Comparison of ENCODE assay signal across 27 mouse cellular contexts in genomic region chr7:113367440-113367839, GRCm38 (mm10). TPM values are rescaled to one million over a fixed set of nuclear protein-coding genes. Genes with fewer than 3 reads are reported as not detected.
A peak's percentile ranks its signal among the peaks of the same experiment; 100 is the strongest.
DNase-seq lines count a peak whose midpoint lies in the region; ATAC-seq and TF ChIP-seq lines count a peak whose summit lies in the region.
"Had no signal": no experiment of that assay in that cellular context is flagged by ENCODE, and none has a peak within 500 bp of the region (broad histone marks: within the 10 kb centered on the region; RNA-seq: fewer than 3 reads in every experiment).

No protein-coding gene starts in this region.

- no peaks in the 10 kb centered on the region for H3K9me3 ChIP-seq in forebrain, embryonic 15.5 days
- no peaks in the 10 kb centered on the region for H3K9me3 ChIP-seq in forebrain, embryonic 11.5 days (ENCODE audit: control insufficient read depth, low read length)
- no peaks in the 10 kb centered on the region for H3K9me3 ChIP-seq in midbrain, embryonic 14.5 days (ENCODE audit: control insufficient read depth, low read length)
- no peaks in the 10 kb centered on the region for H3K9me3 ChIP-seq in midbrain, postnatal 0 days (ENCODE audit: low read length)
- H3K9me3 ChIP-seq in liver, embryonic 16.5 days (replicated peaks; ENCODE audit: control insufficient read depth, low read length): no peaks in the 10 kb centered on the region
- no peaks in the 10 kb centered on the region for H3K9me3 ChIP-seq in heart, embryonic 10.5 days
- H3K9me3 ChIP-seq: heart, embryonic 12.5 days; neural tube, embryonic 13.5 days had no signal

- no peaks in the 10 kb centered on the region for H3K36me3 ChIP-seq in forebrain, embryonic 15.5 days
- no peaks in the 10 kb centered on the region for H3K36me3 ChIP-seq in forebrain, embryonic 11.5 days (ENCODE audit: control insufficient read depth, insufficient read depth, low read length)
- no peaks in the 10 kb centered on the region for H3K36me3 ChIP-seq in midbrain, embryonic 14.5 days (ENCODE audit: control insufficient read depth, insufficient read depth, low read length)
- no peaks in the 10 kb centered on the region for H3K36me3 ChIP-seq in midbrain, postnatal 0 days (ENCODE audit: insufficient read depth, low read length)
- no peaks in the 10 kb centered on the region for H3K36me3 ChIP-seq in liver, embryonic 16.5 days (ENCODE audit: control insufficient read depth, insufficient read depth)
- no peaks in the 10 kb centered on the region for H3K36me3 ChIP-seq in heart, embryonic 10.5 days
- H3K36me3 ChIP-seq: heart, embryonic 12.5 days; neural tube, embryonic 13.5 days had no signal

- 0 out of 2 replicates have a peak overlapping the region, but pooled peaks have one; percentile 73 for H3K4me2 ChIP-seq in forebrain, embryonic 15.5 days (replicated peaks)
- H3K4me2 ChIP-seq in forebrain, embryonic 11.5 days (ENCODE audit: low read depth, low read length, severe bottlenecking): no peak overlapping the region
- H3K4me2 ChIP-seq in midbrain, embryonic 14.5 days (ENCODE audit: low read length): peak overlapping the region; percentile 81
- no peak overlapping the region; the same call in 1 of the 2 replicates for H3K4me2 ChIP-seq in midbrain, postnatal 0 days (ENCODE audit: low read depth, low read length, poor library complexity, severe bottlenecking)
- peak overlapping the region; percentile 14 for H3K4me2 ChIP-seq in liver, embryonic 16.5 days (ENCODE audit: low read depth, low read length)
- H3K4me2 ChIP-seq: heart, embryonic 12.5 days had no signal

- peaks cover 25% of the 10 kb centered on the region for H3K4me1 ChIP-seq in forebrain, embryonic 15.5 days
- 0 out of 2 replicates have a peak, but pooled peaks cover 2% of the 10 kb centered on the region for H3K4me1 ChIP-seq in forebrain, embryonic 11.5 days (replicated peaks; ENCODE audit: control insufficient read depth, insufficient read depth, low read length)
- H3K4me1 ChIP-seq in midbrain, embryonic 14.5 days (ENCODE audit: control insufficient read depth, insufficient read depth, low read length): peaks cover 19% of the 10 kb centered on the region
- H3K4me1 ChIP-seq in midbrain, postnatal 0 days (ENCODE audit: insufficient read depth, low read length): peaks cover 9% of the 10 kb centered on the region; the same call in 1 of the 2 replicates
- H3K4me1 ChIP-seq in liver, embryonic 16.5 days (ENCODE audit: control insufficient read depth, low read depth, low read length): peaks cover 10% of the 10 kb centered on the region
- H3K4me1 ChIP-seq in heart, embryonic 10.5 days: peaks cover 4% of the 10 kb centered on the region; the same call in 1 of the 2 replicates

- ATAC-seq in forebrain, embryonic 15.5 days (replicated peaks): no peak
- no peak for ATAC-seq in forebrain, embryonic 11.5 days (replicated peaks; ENCODE audit: low FRiP score)
- no peak for ATAC-seq in midbrain, embryonic 14.5 days (ENCODE audit: low FRiP score, low TSS enrichment)
- no peak for ATAC-seq in midbrain, postnatal 0 days (ENCODE audit: low FRiP score)
- no peak for ATAC-seq in liver, embryonic 16.5 days (ENCODE audit: low read depth)

- 58% methylated on average over 4 of the region's 4 CpGs for WGBS in forebrain, embryonic 15.5 days
- 81% methylated on average over 4 of the region's 4 CpGs for WGBS in forebrain, embryonic 11.5 days
- 61% methylated on average over 4 of the region's 4 CpGs for WGBS in midbrain, embryonic 14.5 days
- WGBS in midbrain, postnatal 0 days: 54% methylated on average over 4 of the region's 4 CpGs
- 28% methylated on average over 4 of the region's 4 CpGs for WGBS in liver, embryonic 16.5 days (ENCODE audit: insufficient replicate concordance)
- 60% methylated on average over 4 of the region's 4 CpGs for WGBS in heart, embryonic 10.5 days

- no peak overlapping the region for H3K27ac ChIP-seq in forebrain, embryonic 15.5 days (replicated peaks)
- H3K27ac ChIP-seq in forebrain, embryonic 11.5 days (ENCODE audit: low read depth, low read length): no peak overlapping the region
- H3K27ac ChIP-seq in midbrain, embryonic 14.5 days (replicated peaks; ENCODE audit: low read depth, low read length): no peak overlapping the region
- H3K27ac ChIP-seq in midbrain, postnatal 0 days (ENCODE audit: low read depth, low read length): no peak overlapping the region
- H3K27ac ChIP-seq in liver, embryonic 16.5 days (ENCODE audit: low read length): no peak overlapping the region
- H3K27ac ChIP-seq in heart, embryonic 10.5 days: no peak overlapping the region
- H3K27ac ChIP-seq: gastrocnemius, adult 2 months; neural tube, embryonic 13.5 days had no signal

- DNase-seq in forebrain, embryonic 11.5 days (ENCODE audit: low spot score): no peak
- DNase-seq in midbrain, embryonic 14.5 days: no peak
- no peak for DNase-seq in midbrain, postnatal 0 days (ENCODE audit: low spot score)
- peak; percentile 19 for DNase-seq in liver
- DNase-seq in thymus, postnatal 10 days (ENCODE audit: low spot score in 2 of 2): no peak
- no peak for DNase-seq in heart, embryonic 10.5 days (ENCODE audit: low spot score)
- DNase-seq: cerebellum, adult 2 months; cerebellum, postnatal 36 days; gastrocnemius, adult 2 months; kidney, adult 8-10 months; kidney, postnatal 25 days; lung, adult 18-20 months; lung, postnatal 14 days; spleen, adult 18-20 months; thymus, adult 18-20 months had no signal

- H3K4me3 ChIP-seq in forebrain, embryonic 15.5 days: 0 out of 2 replicates have a peak overlapping the region, but pooled peaks have one; percentile 97
- H3K4me3 ChIP-seq in forebrain, embryonic 11.5 days (ENCODE audit: low read depth, low read length): no peak overlapping the region
- H3K4me3 ChIP-seq in midbrain, embryonic 14.5 days (replicated peaks; ENCODE audit: low read depth, low read length): no peak overlapping the region
- H3K4me3 ChIP-seq in midbrain, postnatal 0 days (ENCODE audit: low read depth, low read length): no peak overlapping the region
- no peak overlapping the region for H3K4me3 ChIP-seq in liver, embryonic 16.5 days (ENCODE audit: low read depth, low read length)
- H3K4me3 ChIP-seq in heart, embryonic 10.5 days: no peak overlapping the region
- H3K4me3 ChIP-seq: heart, embryonic 12.5 days had no signal

- H3K9ac ChIP-seq in forebrain, embryonic 15.5 days (replicated peaks): no peak overlapping the region
- H3K9ac ChIP-seq in forebrain, embryonic 11.5 days (ENCODE audit: low read length): no peak overlapping the region
- no peak overlapping the region for H3K9ac ChIP-seq in midbrain, embryonic 14.5 days (replicated peaks; ENCODE audit: low read length)
- H3K9ac ChIP-seq in midbrain, postnatal 0 days (replicated peaks; ENCODE audit: low read length, poor library complexity, severe bottlenecking): no peak overlapping the region
- no peak overlapping the region for H3K9ac ChIP-seq in liver, embryonic 16.5 days (ENCODE audit: low read depth, low read length)
- H3K9ac ChIP-seq: heart, embryonic 12.5 days had no signal

- no peaks in the 10 kb centered on the region for H3K27me3 ChIP-seq in forebrain, embryonic 15.5 days
- no peaks in the 10 kb centered on the region for H3K27me3 ChIP-seq in forebrain, embryonic 11.5 days (ENCODE audit: control insufficient read depth, insufficient read depth, low read length)
- no peaks in the 10 kb centered on the region for H3K27me3 ChIP-seq in midbrain, embryonic 14.5 days (ENCODE audit: control insufficient read depth, insufficient read depth, low read length)
- no peaks in the 10 kb centered on the region for H3K27me3 ChIP-seq in midbrain, postnatal 0 days (ENCODE audit: insufficient read depth, low read length)
- no peaks in the 10 kb centered on the region for H3K27me3 ChIP-seq in liver, embryonic 16.5 days (ENCODE audit: control insufficient read depth, insufficient read depth, low read depth, low read length)
- H3K27me3 ChIP-seq in heart, embryonic 10.5 days (ENCODE audit: insufficient read depth, poor library complexity, severe bottlenecking): peaks cover 4% of the 10 kb centered on the region
- H3K27me3 ChIP-seq: heart, embryonic 12.5 days; neural tube, embryonic 13.5 days had no signal

- no peak for TF ChIP-seq CTCF in midbrain, postnatal 0 days (IDR thresholded peaks at IDR 0.05)

RNA-seq across cellular contexts. Expression of gene Btbd10, which starts 1.8 kb away (rescaled TPM):
- polyA plus RNA-seq in forebrain, embryonic 15.5 days (2015; fragmentation: Nextera tagmentation; extraction: Ambion mirVana): 68.2 and 69.6 TPM in 2 replicates
- polyA plus RNA-seq in forebrain, embryonic 11.5 days (2014; fragmentation: Nextera tagmentation; extraction: Ambion mirVana): 33.8 and 35.6 TPM in 2 replicates
- 72.3 and 77.8 TPM in 2 replicates for polyA plus RNA-seq in midbrain, embryonic 14.5 days (2014; fragmentation: Nextera tagmentation; extraction: Ambion mirVana)
- 59.2 and 73.2 TPM in 2 replicates for total RNA-seq in midbrain, postnatal 0 days (2014; rRNA removed)
- 85.1 and 88.3 TPM in 2 replicates for polyA plus RNA-seq in midbrain, postnatal 0 days (2015; fragmentation: Nextera tagmentation; extraction: Ambion mirVana)
- 6.0 and 6.9 TPM in 2 replicates for polyA plus RNA-seq in liver, embryonic 16.5 days (2015; fragmentation: Nextera tagmentation; extraction: Ambion mirVana)
- polyA plus RNA-seq in heart, embryonic 10.5 days (2016; fragmentation: Nextera tagmentation; extraction: Ambion mirVana): 21.6 and 26.9 TPM in 2 replicates

RNA-seq across cellular contexts. Expression of gene Pth, which starts 20.9 kb away (rescaled TPM):
- polyA plus RNA-seq in forebrain, embryonic 15.5 days (2015; fragmentation: Nextera tagmentation; extraction: Ambion mirVana): not detected in 2 replicates
- not detected in 2 replicates for polyA plus RNA-seq in forebrain, embryonic 11.5 days (2014; fragmentation: Nextera tagmentation; extraction: Ambion mirVana)
- not detected in 2 replicates for polyA plus RNA-seq in midbrain, embryonic 14.5 days (2014; fragmentation: Nextera tagmentation; extraction: Ambion mirVana)
- total RNA-seq in midbrain, postnatal 0 days (2014; rRNA removed): not detected in 2 replicates
- not detected in 2 replicates for polyA plus RNA-seq in midbrain, postnatal 0 days (2015; fragmentation: Nextera tagmentation; extraction: Ambion mirVana)
- polyA plus RNA-seq in liver, embryonic 16.5 days (2015; fragmentation: Nextera tagmentation; extraction: Ambion mirVana): not detected in 2 replicates
- polyA plus RNA-seq in heart, embryonic 10.5 days (2016; fragmentation: Nextera tagmentation; extraction: Ambion mirVana): not detected in 2 replicates
- total RNA-seq: adrenal gland, adult 18-20 months; adrenal gland, postnatal 4 days; gastrocnemius, adult 2 months; heart, postnatal 25 days; layer of hippocampus, adult 8-10 months; left cerebral cortex, postnatal 36 days; megakaryocyte, adult 5-6 weeks had no signal
- polyA plus RNA-seq: cerebellum, adult 2 months; gonadal fat pad, adult 2 months; heart, embryonic 12.5 days; intestine, embryonic 14.5 days; neural tube, embryonic 13.5 days had no signal

Comparison
In these comparisons a context has a peak if more than half of its experiments do, and no peak if none do; other contexts are left out.
1. H3K4me2 ChIP-seq: peak in forebrain, embryonic 15.5 days (single experiment), midbrain, embryonic 14.5 days (single experiment) and liver, embryonic 16.5 days (single experiment); none in forebrain, embryonic 11.5 days (single experiment) and midbrain, postnatal 0 days (single experiment).